Mouse (Mus musculus) CH12.LX (cell line): ENCODE measurements at regions not wholly inside any gene's neighbourhood (a gene's known extent, or its start where the extent isn't known, plus 50 kb on each side); places are given as distances from the start of the nearest gene placed in this dataset.

Experiments
- MEF2A ChIP-seq: IDR thresholded peaks from 2 replicates; pipeline ENCODE4 v1.6.1; 2014; ENCODE audit warnings: low read depth, mild to moderate bottlenecking, inconsistent platforms, low read length, improper control_type of control experiment, borderline replicate concordance
- SMC3 ChIP-seq: IDR thresholded peaks from 2 replicates; pipeline ENCODE4 v1.6.1; 2011; ENCODE audit warnings: low read depth, low read length, improper control_type of control experiment

GRCm38 (mm10) chr17:88268216-88268615 lies 172.3 kb upstream of the Foxn2 start:
- no peak for TF ChIP-seq MEF2A
- no peak for TF ChIP-seq SMC3
